Mouse (Mus musculus): Measurements from ENCODE around the gene Olfr747.
"Not testable (repeated sequence)": the region's sequence is repeated elsewhere in the genome, so short reads cannot be mapped to it uniquely, and the experiment has no call there.

Gene Olfr747

DNA sequence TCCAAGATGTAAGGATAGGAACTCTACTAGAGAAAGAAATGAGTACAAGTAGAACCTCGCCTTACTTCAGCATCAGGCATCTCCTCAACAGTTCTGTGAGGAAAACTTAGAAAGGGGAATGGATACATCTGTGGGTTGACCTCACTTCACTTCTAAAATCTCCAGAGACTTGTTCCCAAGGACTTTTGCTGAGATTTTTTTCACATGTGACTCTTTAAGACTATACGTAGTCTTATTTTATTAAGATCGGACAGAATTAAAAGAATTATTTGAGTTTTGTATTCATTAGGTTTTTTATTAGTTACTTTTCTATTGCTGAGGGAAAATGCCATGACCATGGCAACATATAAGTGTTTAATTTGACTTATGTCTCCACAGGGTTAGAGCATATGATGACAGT, at the start of gene Olfr747:
Gene Olfr747, minus strand, starts transcription at position 101 of the 400 bp plus-strand sequence.
- DNase-seq = no peak

DNA sequence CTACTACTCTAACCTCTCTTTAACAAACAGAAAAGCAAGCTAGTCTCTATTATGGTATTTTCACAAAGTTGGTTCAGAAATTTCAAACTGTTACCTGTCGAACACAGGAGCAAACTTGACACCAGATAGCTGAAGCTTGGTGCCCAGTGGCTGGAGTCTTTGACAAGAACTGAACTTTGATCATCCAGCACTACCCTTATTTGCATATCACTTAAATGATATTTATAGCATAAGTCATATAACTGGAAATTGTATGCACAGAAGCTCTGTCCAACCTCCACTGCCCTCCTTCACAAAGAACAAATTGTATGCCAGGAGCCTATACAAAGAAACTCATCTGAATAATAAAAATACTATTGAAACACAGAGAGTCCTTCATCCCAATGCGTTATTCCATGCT, 48.6 kb upstream of the Olfr747 start:
- no peak for DNase-seq

DNA sequence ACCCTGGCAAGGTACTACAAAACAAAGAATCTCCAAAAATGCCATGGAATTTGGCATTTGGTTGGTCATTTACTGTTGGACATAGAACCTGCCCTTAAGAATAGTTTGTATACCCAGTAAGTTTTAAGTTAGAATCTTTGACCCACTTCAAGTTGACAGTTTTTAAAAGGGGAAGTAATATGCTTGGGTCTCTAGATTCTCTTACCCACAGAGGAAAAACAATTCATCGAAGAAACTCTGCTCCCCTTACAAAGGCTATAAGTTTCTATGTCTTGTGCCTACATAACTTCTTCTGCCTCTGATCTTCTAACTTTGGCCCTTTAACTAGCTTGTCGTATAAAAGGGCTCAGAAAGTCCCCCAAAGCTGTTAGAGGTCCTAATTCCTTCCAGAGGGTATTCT, 47.3 kb upstream of the Olfr747 start:
- DNase-seq = no peak

DNA sequence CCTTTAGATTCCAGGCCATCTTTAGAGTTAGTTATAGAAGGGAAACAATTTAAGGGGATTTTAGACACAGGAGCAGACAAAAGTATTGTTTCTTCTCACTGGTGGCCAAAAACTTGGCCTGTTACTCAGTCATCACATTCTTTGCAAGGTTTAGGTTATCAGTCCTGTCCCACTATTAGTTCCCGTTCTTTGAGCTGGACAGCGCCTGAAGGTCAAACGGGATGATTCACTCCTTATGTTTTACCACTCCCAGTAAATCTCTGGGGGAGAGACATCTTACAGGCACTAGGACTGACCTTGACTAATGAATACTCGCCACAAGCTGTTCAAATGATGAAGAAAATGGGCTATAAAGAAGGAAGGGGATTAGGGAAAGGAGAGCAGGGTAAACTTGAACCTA, 29.4 kb upstream of the Olfr747 start:
- not testable (repeated sequence) for DNase-seq

DNA sequence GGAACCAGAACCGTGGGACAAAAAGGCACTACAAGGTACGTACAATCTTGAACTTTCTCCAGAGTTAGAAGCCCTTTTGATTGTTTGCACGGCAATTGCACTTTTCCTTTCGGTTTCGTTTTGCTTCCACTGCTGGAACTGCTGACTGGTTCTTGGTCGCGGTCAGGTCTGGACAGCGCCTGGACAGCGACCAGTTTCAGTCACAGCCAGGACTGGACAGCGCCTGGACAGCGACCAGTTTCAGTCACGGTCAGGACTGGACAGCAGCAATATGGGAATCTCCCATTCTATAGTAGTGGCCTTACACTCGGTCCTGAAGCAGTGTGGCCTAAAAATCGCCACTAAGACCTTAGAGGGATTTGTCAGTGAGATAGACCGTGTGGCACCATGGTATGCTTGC, 26.9 kb upstream of the Olfr747 start:
- not testable (repeated sequence) for DNase-seq

DNA sequence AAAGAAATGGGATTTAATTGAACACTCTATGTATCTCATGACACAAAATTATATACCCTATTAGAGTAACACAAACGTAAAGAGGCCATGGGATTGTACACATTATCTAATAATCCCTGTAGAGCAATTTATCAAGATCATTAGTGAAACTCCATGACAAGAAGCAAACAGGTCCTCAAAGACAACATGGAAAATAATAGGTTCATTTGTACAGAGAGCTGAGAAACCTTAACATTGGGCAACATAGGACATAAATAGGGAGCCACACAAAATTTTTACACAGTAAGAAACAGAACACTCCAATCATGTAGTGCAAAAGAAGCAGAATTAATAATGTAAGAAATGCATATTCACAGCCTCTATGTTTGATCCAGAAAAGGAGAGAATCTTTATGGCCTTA, 14.1 kb upstream of the Olfr747 start, which contains the start of gene Olfr748:
Gene Olfr748, plus strand, starts transcription at position 301 of the 400 bp plus-strand sequence.
- no peak for DNase-seq

DNA sequence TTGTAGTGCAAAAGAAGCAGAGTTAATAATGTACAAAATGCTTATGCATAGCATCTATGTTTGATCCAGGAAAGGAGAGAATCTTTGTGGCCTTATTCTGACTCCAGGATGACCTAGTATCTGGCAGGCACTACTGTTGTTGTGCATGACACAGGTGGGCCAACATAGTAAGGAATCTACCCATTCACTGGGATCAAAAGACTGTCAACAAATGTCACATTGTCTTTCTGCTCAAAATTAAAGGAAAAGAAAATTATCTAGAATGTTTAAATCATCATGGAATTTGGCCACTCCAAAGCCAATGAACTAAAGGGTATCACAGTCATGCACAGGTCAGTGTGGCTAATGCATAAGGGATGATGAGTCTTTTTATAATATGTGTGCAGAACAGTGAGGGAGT, 46.2 kb downstream of the Olfr747 start, which contains the start of gene Olfr746:
Gene Olfr746, plus strand, starts transcription at position 301 of the 400 bp plus-strand sequence.
- DNase-seq = no peak

DNA sequence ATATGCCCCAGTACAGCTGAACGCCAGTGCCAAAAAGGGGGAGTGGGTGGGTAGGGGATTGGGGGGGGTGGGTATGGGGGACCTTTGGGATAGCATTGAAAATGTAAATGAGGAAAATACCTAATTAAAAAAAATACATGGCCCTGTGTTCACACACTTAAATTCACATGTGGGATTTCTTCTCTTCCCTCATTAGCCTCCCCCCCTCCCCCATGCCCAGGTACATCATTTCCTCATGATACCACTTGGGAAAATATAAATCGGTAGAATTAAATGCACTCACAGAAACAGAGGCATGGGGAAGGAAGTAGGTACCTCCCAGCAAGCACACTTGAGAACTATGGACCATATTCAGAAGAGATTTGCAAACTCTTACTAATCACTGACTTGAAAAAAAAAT, 53.9 kb downstream of the Olfr747 start, which contains the start of gene Olfr745:
Gene Olfr745, plus strand, starts transcription at position 301 of the 400 bp plus-strand sequence.
- DNase-seq = no peak
